8 mouse cellular contexts compared by ENCODE assay signal in genomic region chr7:3674507-3675227, GRCm38 (mm10). TPM values are rescaled to one million over a fixed set of nuclear protein-coding genes. Genes with fewer than 3 reads are reported as not detected.
DNase-seq lines count a peak whose midpoint lies in the region; TF ChIP-seq lines count a peak whose summit lies in the region.

No protein-coding gene starts in this region.

- intact Hi-C loops in gastrocnemius, adult 2 months (cut with DNase I): no loop called here

- peak; percentile 67 for DNase-seq in T-cell, adult 2 months (ENCODE audit: low spot score)
- peak; percentile 87 for DNase-seq in cerebellum, postnatal 36 days
- peak; percentile 86 for DNase-seq in gastrocnemius, adult 2 months
- DNase-seq in hindlimb bud, embryonic 11.5 days (ENCODE audit: extremely low spot score, low read depth, low spot score): peak; percentile 66
- peak; percentile 82 to 90 for DNase-seq in left cerebral cortex, adult 18-20 months (ENCODE audit: low spot score in 2 of 2)
- peak; percentile 80 to 87 for DNase-seq in lung, postnatal 4 days
- DNase-seq in right cerebral cortex, adult 18-20 months: peak; percentile 78
- DNase-seq in urinary bladder, adult 18-20 months (ENCODE audit: low spot score in 2 of 2): peak; percentile 60 to 64

- TF ChIP-seq CTCF in gastrocnemius, adult 2 months (IDR thresholded peaks at IDR 0.05): peak; percentile 100; the same call in 1 of the 2 replicates

- H3K4me3 ChIP-seq in gastrocnemius, adult 2 months: no peak overlapping the region

- H3K27ac ChIP-seq in gastrocnemius, adult 2 months: no peak overlapping the region

RNA-seq across cellular contexts. Expression of gene Tmc4, which starts 2.7 kb away (rescaled TPM):
- 1 to 10 TPM in 1 of 2 experiments, under 1 TPM in 1; 0.38 to 1.3 TPM for total RNA-seq in gastrocnemius, adult 2 months (2021)
- 10 to 100 TPM in 1 of 2 experiments, 1 to 10 TPM in 1; 7.9 to 10.8 TPM for total RNA-seq in left cerebral cortex, adult 18-20 months (2021)

RNA-seq across cellular contexts. Expression of gene Leng1, which starts 9.0 kb away (rescaled TPM):
- 1 to 10 TPM; 4.9 to 6.8 TPM for total RNA-seq in gastrocnemius, adult 2 months (2021)
- 1 to 10 TPM; 6.7 to 6.8 TPM for total RNA-seq in left cerebral cortex, adult 18-20 months (2021)

RNA-seq across cellular contexts. Expression of gene Tsen34, which starts 18.0 kb away (rescaled TPM):
- total RNA-seq in gastrocnemius, adult 2 months (2021): 10 to 100 TPM; 22.7 to 31.9 TPM
- 10 to 100 TPM; 78.5 to 90.0 TPM for total RNA-seq in left cerebral cortex, adult 18-20 months (2021)

RNA-seq across cellular contexts. Expression of gene Mboat7, which starts 18.7 kb away (rescaled TPM):
- total RNA-seq in gastrocnemius, adult 2 months (2021): 10 to 100 TPM in 1 of 2 experiments, 1 to 10 TPM in 1; 8.9 to 10.1 TPM
- 100 to 1,000 TPM; 226 to 235 TPM for total RNA-seq in left cerebral cortex, adult 18-20 months (2021)

RNA-seq across cellular contexts. Expression of gene Rps9, which starts 29.1 kb away (rescaled TPM):
- 100 to 1,000 TPM; 399 to 461 TPM for total RNA-seq in gastrocnemius, adult 2 months (2021)
- total RNA-seq in left cerebral cortex, adult 18-20 months (2021): 100 to 1,000 TPM; 337 to 359 TPM
